Mouse (Mus musculus) heart, postnatal 10 days (tissue): Measurements from ENCODE around the gene Spi1. TPM values are rescaled to one million over a fixed set of nuclear protein-coding genes. Genes with fewer than 3 reads are reported as not detected.
"Not testable (repeated sequence)": the region's sequence is repeated elsewhere in the genome, so short reads cannot be mapped to it uniquely, and the experiment has no call there.

Experiments used
- DNase-seq, 2 experiments: peaks; one replicate each; pipeline ENCODE4 v3.0.0; 2021
- intact Hi-C: fragments of 180-260 bp; cut with DNase I; formaldehyde crosslinking; loops from one replicate; pipeline ENCODE4 v1.15.1; 2025
- total RNA-seq, 2 experiments: library from RNA; stranded (reverse); gene quantifications; 2 replicates each; pipeline ENCODE4 v1.2.3; 2021

The Spi1 gene
- total RNA-seq, 2 experiments from 2014 or later, result 2.3 to 3.0 TPM

- DNase-seq, result no peak
- intact Hi-C loops, result no loop called here
Measured at GRCm38 (mm10) chr2:91087453-91087852, 5.3 kb downstream of the Spi1 start.

- no peak for DNase-seq
- intact Hi-C loops, result no loop called here
Measured at GRCm38 (mm10) chr2:91088987-91089386, 6.8 kb downstream of the Spi1 start.

GRCm38 (mm10) chr2:91090208-91090607 is 8.0 kb downstream of the Spi1 start:
- no peak for DNase-seq
- intact Hi-C loops, result no loop called here

- intact Hi-C loops, result no loop called here
- no peak for DNase-seq
Measured at GRCm38 (mm10) chr2:91090827-91091226, 8.6 kb downstream of the Spi1 start.

- no peak for DNase-seq
- intact Hi-C loops, result no loop called here
Measured at GRCm38 (mm10) chr2:91096524-91096923, 14.3 kb downstream of the Spi1 start.

GRCm38 (mm10) chr2:91097015-91097414 is 14.8 kb downstream of the Spi1 start:
- intact Hi-C loops, result no loop called here
- DNase-seq, result no peak

- no peak for DNase-seq
- intact Hi-C loops, result no loop called here
Measured at GRCm38 (mm10) chr2:91098156-91098555, 16.0 kb downstream of the Spi1 start.

GRCm38 (mm10) chr2:91101124-91101740 is 19.0 kb downstream of the Spi1 start:
- peak; percentile 92 to 96 for DNase-seq
- intact Hi-C loops, result loop anchor here (1.0 kb wide), 2 partner anchors 31 to 235 kb away; partner anchors contain the start of gene Slc39a13

- DNase-seq, result no peak
- intact Hi-C loops, result no loop called here
Measured at GRCm38 (mm10) chr2:91108156-91108555, 26.0 kb downstream of the Spi1 start.

GRCm38 (mm10) chr2:91109241-91109640 is 27.1 kb downstream of the Spi1 start:
- intact Hi-C loops, result no loop called here
- no peak for DNase-seq

GRCm38 (mm10) chr2:91109807-91110385 is 27.7 kb downstream of the Spi1 start:
- DNase-seq, result no peak
- intact Hi-C loops, result loop anchor here (5.0 kb wide), 1 partner anchor 367 kb away; no protein-coding TSS in a partner anchor

GRCm38 (mm10) chr2:91110429-91110828 is 28.2 kb downstream of the Spi1 start:
- DNase-seq, result peak in 1 of 2 experiments; percentile 4
- intact Hi-C loops, result loop anchor here (5.0 kb wide), 1 partner anchor 367 kb away; no protein-coding TSS in a partner anchor

GRCm38 (mm10) chr2:91111832-91112231 is 29.6 kb downstream of the Spi1 start:
- not testable (repeated sequence) for DNase-seq
- intact Hi-C loops, result loop anchor here (5.0 kb wide), 1 partner anchor 365 kb away; no protein-coding TSS in a partner anchor

GRCm38 (mm10) chr2:91112491-91112890 is 30.3 kb downstream of the Spi1 start:
- peak in 1 of 2 experiments; percentile 45 for DNase-seq
- intact Hi-C loops, result loop anchor here (5.0 kb wide), 1 partner anchor 365 kb away; no protein-coding TSS in a partner anchor

GRCm38 (mm10) chr2:91113334-91113733 is 31.1 kb downstream of the Spi1 start:
- intact Hi-C loops, result loop anchor here (5.0 kb wide), 1 partner anchor 364 kb away; no protein-coding TSS in a partner anchor
- DNase-seq, result no peak

GRCm38 (mm10) chr2:91113852-91114251 is 31.7 kb downstream of the Spi1 start:
- intact Hi-C loops, result loop anchor here (5.0 kb wide), 1 partner anchor 363 kb away; no protein-coding TSS in a partner anchor
- no peak for DNase-seq

- intact Hi-C loops, result loop anchor here (1.0 to 5.0 kb wide), 4 partner anchors 79 to 362 kb away; partner anchors contain the start of genes Ddb2 and Pacsin3
- DNase-seq, result peak; percentile 98 to 99
Measured at GRCm38 (mm10) chr2:91114781-91115577, 32.8 kb downstream of the Spi1 start.

- DNase-seq, result no peak
- intact Hi-C loops, result loop anchor here (1.0 to 5.0 kb wide), 3 partner anchors 79 to 142 kb away; partner anchors contain the start of genes Ddb2 and Pacsin3
Measured at GRCm38 (mm10) chr2:91115578-91115970, 33.4 kb downstream of the Spi1 start.

- DNase-seq, result peak in 1 of 2 experiments; percentile 18
- intact Hi-C loops, result loop anchor here (5.0 kb wide), 2 partner anchors 120 to 140 kb away; partner anchors contain the start of genes Ddb2 and Pacsin3
Measured at GRCm38 (mm10) chr2:91116842-91117241, 34.7 kb downstream of the Spi1 start.

GRCm38 (mm10) chr2:91117585-91118275 is 35.5 kb downstream of the Spi1 start, which contains the start of gene Mybpc3:
Mybpc3 (plus strand) TSS chr2:91118144.
- peak; percentile 74 to 80 for DNase-seq
- intact Hi-C loops, result loop anchor here (5.0 kb wide), 2 partner anchors 120 to 140 kb away; partner anchors contain the start of genes Ddb2 and Pacsin3
